Mouse (Mus musculus) ES-Bruce4 (cell line): ENCODE data around the gene Dhx9. TPM values are rescaled to one million over a fixed set of nuclear protein-coding genes. Genes with fewer than 3 reads are reported as not detected.
"Not testable (repeated sequence)": the region's sequence is repeated elsewhere in the genome, so short reads cannot be mapped to it uniquely, and the experiment has no call there.

Experiments
- H3K27ac ChIP-seq: 2 replicates; pipeline ENCODE4 v1.5.1; 2012; ENCODE audit warnings: low read length, inconsistent platforms; ENCODE audit not compliant: insufficient read depth
- H3K27me3 ChIP-seq: 2 replicates; pipeline ENCODE4 v1.6.1; 2012; ENCODE audit warnings: mild to moderate bottlenecking, low read length, inconsistent platforms; ENCODE audit not compliant: control insufficient read depth, poor library complexity, insufficient read depth, severe bottlenecking
- H3K36me3 ChIP-seq: 2 replicates; pipeline ENCODE4 v1.6.1; 2012; ENCODE audit warnings: inconsistent platforms, mild to moderate bottlenecking, low read length, moderate library complexity; ENCODE audit not compliant: control insufficient read depth, poor library complexity, insufficient read depth, severe bottlenecking
- H3K4me1 ChIP-seq: one replicate; pipeline ENCODE4 v1.8.1; 2011; ENCODE audit warnings: low read length; ENCODE audit not compliant: control insufficient read depth, insufficient read depth
- H3K4me3 ChIP-seq: 2 replicates; pipeline ENCODE4 v1.5.1; 2011; ENCODE audit warnings: low read depth, mild to moderate bottlenecking, low read length
- H3K9ac ChIP-seq: 2 replicates; pipeline ENCODE4 v1.6.1; 2012; ENCODE audit warnings: low read depth, mild to moderate bottlenecking, inconsistent platforms; ENCODE audit not compliant: poor library complexity, severe bottlenecking
- H3K9me3 ChIP-seq: replicated peaks from 2 replicates; pipeline ENCODE4 v1.6.1; 2012; ENCODE audit warnings: mild to moderate bottlenecking, low read length, inconsistent platforms; ENCODE audit not compliant: control insufficient read depth, poor library complexity, insufficient read depth, severe bottlenecking
- CTCF ChIP-seq: IDR thresholded peaks from one replicate; pipeline ENCODE4 v1.8.1; 2011; ENCODE audit warnings: low read depth, low read length
- EP300 ChIP-seq: IDR thresholded peaks from 2 replicates; pipeline ENCODE4 v1.6.1; 2011; ENCODE audit warnings: low read depth, low read length; ENCODE audit not compliant: insufficient read depth
- POLR2A ChIP-seq: IDR thresholded peaks from one replicate; pipeline ENCODE4 v1.8.1; 2011; ENCODE audit warnings: low read length; ENCODE audit not compliant: insufficient read depth
- polyA plus RNA-seq: library from polyadenylated mRNA; stranded (reverse); fragments of >200 nt; gene quantifications from 2 replicates; pipeline ENCODE4 v1.2.4, GENCODE M21; 2011; ENCODE audit warnings: low read depth; ENCODE audit not compliant: missing spikeins, insufficient read depth, insufficient read length

Gene Dhx9
- 257 and 282 TPM in 2 replicates for polyA plus RNA-seq

DNA sequence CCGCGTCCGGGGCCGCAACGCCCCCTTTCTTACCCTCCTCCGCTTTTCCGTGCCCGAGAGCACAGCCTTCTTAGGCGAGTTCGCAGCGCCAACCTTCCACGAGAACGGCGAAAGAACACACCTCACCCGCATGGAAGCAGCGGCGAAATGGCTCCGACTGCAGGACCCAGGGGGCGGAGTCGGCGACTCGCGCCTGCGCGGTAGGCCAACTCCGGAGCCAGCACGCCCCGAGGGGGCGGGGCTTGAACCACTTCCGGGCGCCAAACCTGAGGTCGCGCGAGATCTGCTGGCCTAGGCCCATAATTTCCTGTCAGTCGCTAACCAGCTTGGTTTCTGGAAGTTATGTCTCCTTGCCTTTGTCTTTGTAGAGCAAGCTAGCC, at the start of gene Dhx9:
Dhx9 (minus strand) TSS at position 161 of the 380 bp plus-strand sequence.
- TF ChIP-seq EP300 (no peak), POLR2A (peak; percentile 97), CTCF (no peak)
- H3K27ac ChIP-seq, result peak within 1 kb of the TSS; percentile 54
- no peaks in the 10 kb centered on the region for H3K9me3 ChIP-seq
- H3K27me3 ChIP-seq, result no peaks in the 10 kb centered on the region
- H3K4me3 ChIP-seq, result peak within 1 kb of the TSS; percentile 97
- peaks cover 2% of the 10 kb centered on the region for H3K4me1 ChIP-seq
- peaks cover 25% of the 10 kb centered on the region for H3K36me3 ChIP-seq
- peak within 1 kb of the TSS; percentile 95 for H3K9ac ChIP-seq

DNA sequence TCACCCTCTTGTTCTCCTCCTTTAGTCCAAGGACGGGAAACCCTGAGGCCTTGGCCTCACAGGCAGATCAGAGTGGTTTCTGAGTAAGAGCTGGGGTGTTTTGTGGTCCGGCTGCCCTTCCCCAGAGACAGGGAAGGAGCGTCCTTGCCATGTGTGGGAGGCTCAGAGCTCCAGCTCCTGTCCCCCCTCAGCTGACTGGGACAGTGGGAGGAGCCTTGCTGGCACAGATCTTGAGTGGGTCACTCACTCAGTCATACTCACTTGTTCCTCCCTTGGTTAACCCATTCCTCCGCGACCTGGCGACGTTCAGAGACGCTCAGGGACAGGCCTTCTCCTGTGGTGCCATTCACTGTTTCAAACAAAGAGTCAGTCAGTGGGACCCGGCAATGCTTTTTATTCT, 48.2 kb upstream of the Dhx9 start:
- Histone ChIP-seq H3K9me3 (no peaks in the 10 kb centered on the region), H3K4me1 (peaks cover 3% of the 10 kb centered on the region), H3K4me3 (no peak overlapping the region), H3K27me3 (no peaks in the 10 kb centered on the region), H3K36me3 (no peaks in the 10 kb centered on the region), H3K9ac (no peak overlapping the region), H3K27ac (no peak overlapping the region)
- TF ChIP-seq EP300 (no peak), CTCF (no peak), POLR2A (no peak)

DNA sequence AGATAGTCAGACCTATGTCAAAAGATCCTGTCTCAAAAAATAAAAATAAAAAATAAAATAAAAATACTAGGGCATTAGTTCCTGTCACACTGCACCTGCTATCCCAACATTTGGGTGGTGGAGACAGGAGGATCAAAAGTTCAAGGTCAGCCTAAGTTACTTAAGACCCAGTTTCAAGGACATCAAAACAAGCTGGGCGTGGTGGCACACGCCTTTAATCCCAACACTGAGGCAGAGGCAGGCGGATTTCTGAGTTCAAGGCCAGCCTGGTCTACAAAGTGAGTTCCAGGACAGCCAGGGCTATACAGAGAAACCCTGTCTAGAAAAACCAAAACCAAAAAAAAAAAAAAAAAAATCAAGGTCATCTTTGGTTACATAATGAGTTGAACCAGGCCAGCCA, 45.4 kb upstream of the Dhx9 start:
- not testable (repeated sequence) for H3K9ac ChIP-seq, H3K36me3 ChIP-seq, H3K4me3 ChIP-seq, H3K9me3 ChIP-seq, H3K27me3 ChIP-seq, H3K4me1 ChIP-seq
- H3K27ac ChIP-seq, result peak overlapping the region; percentile 70
- TF ChIP-seq EP300, result peak; percentile 68; the same call in 1 of the 2 replicates

DNA sequence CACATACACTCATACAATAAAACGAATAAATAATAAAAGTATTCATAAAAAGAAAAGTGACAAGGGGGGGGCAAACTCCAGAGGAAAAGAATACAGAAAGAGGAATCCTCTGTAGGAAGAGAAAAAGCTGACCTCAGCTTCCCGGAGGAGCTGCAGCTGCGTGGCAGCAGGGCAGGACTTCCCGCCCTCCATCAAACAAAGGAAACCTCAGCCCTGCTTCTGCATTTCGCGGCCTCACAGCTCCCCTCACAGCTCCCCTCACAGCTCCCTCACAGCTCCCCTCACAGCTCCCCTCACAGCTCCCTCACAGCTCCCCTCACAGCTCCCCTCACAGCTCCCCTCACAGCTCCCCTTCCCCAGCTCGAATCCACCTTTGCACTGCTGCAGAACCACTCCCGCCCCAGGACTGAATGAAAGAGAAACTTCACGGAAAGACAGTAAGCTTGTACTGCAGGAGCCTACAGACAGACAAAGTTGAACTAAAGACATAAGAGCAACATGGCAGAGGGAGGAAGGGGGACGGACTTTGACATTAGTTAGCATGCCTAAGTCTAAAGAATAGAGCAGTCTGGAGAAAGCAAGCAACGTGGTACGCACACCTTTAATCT, 44.9 kb upstream of the Dhx9 start:
- TF ChIP-seq EP300 (0 out of 2 replicates have a peak, but pooled peaks have one; percentile 45), CTCF (no peak), POLR2A (no peak)
- no peaks in the 10 kb centered on the region for H3K36me3 ChIP-seq
- H3K9ac ChIP-seq, result no peak overlapping the region
- H3K27me3 ChIP-seq, result no peaks in the 10 kb centered on the region
- no peaks in the 10 kb centered on the region for H3K9me3 ChIP-seq
- H3K27ac ChIP-seq, result peak overlapping the region; percentile 70
- peaks cover 3% of the 10 kb centered on the region for H3K4me1 ChIP-seq
- no peak overlapping the region for H3K4me3 ChIP-seq

DNA sequence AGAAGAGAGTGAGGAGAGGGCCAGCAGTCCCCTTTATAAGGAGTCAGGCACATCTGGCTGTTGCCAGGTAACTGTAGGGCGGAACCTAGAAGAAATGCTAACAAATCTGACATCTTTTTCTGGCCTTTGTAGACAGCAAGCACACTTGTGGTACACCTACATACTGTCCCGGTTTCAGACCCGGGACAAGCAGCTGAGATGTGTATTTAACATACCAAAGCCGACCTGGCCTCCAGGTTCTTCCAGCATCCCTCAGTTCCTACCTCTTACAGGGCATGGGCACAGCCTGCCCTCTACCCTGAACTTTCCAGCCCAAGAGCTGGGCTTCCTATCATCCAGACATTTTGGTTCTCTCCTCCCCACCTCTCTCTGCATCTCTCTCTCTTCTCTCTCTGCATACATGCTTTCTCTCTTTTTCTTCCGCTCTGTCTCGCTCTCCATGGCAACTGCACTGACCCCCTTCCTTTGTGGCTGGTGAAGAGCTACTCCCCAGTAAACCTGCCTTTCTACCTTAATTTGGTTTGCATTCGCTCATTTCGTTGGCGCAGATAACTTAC, 44.3 kb upstream of the Dhx9 start:
- H3K4me3 ChIP-seq, result no peak overlapping the region
- peak overlapping the region; percentile 47; the same call in 1 of the 2 replicates for H3K27ac ChIP-seq

DNA sequence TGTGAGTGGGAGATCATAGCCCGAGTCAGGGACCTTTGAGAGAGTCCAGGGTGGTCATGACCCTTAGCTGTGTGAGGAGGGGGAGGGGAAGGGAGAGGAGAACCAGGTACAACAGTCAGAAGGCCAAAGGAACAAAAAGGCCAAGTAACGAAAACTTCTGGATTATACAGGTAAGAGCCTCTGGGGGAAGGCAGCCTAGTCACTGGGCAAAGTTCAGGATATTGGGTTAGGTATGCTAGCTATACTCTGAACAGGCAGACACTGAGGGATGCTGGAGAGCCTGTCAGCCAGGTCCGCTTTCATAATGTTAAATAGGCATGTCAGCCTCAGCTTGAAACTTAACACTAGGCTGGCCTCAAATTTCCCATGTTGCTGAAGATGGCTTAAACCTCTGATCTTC, 34.7 kb upstream of the Dhx9 start:
- no peaks in the 10 kb centered on the region for H3K27me3 ChIP-seq
- H3K4me3 ChIP-seq, result no peak overlapping the region
- H3K9me3 ChIP-seq, result no peaks in the 10 kb centered on the region
- no peaks in the 10 kb centered on the region for H3K36me3 ChIP-seq
- no peak for TF ChIP-seq EP300
- no peak for TF ChIP-seq CTCF
- TF ChIP-seq POLR2A, result no peak
- H3K4me1 ChIP-seq, result no peaks in the 10 kb centered on the region
- no peak overlapping the region for H3K27ac ChIP-seq
- H3K9ac ChIP-seq, result no peak overlapping the region

More for the DNA sequence above, 44.3 kb upstream of the Dhx9 start:
- Histone ChIP-seq H3K4me1 (peaks cover 3% of the 10 kb centered on the region), H3K9ac (no peak overlapping the region), H3K9me3 (no peaks in the 10 kb centered on the region), H3K27me3 (no peaks in the 10 kb centered on the region), H3K36me3 (no peaks in the 10 kb centered on the region)
- TF ChIP-seq POLR2A (no peak), EP300 (no peak), CTCF (no peak)
